Mouse (Mus musculus): ENCODE measurements around the gene Cenpb.

Gene Cenpb

DNA sequence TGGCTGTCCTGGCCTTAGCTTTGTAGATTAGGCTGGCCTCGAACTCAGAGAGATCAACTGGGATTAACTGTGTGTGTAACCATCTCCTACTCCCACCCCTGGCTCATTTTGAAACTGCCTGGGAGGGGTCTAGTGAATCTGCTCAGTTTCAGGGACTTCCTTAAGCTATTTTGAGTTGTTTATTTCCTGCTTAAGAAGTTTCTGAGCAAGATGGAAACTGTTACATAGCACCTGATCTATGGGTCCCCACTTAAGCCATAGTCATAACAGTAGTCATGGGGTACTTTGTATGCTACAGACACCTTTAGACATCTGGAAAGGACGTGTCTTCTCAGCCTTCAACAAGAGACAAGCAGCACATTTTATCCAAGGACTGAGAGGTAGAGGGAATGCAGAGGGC is 20.8 kb upstream of the Cenpb start:
- CTCF ChIA-PET: no interaction called here

DNA sequence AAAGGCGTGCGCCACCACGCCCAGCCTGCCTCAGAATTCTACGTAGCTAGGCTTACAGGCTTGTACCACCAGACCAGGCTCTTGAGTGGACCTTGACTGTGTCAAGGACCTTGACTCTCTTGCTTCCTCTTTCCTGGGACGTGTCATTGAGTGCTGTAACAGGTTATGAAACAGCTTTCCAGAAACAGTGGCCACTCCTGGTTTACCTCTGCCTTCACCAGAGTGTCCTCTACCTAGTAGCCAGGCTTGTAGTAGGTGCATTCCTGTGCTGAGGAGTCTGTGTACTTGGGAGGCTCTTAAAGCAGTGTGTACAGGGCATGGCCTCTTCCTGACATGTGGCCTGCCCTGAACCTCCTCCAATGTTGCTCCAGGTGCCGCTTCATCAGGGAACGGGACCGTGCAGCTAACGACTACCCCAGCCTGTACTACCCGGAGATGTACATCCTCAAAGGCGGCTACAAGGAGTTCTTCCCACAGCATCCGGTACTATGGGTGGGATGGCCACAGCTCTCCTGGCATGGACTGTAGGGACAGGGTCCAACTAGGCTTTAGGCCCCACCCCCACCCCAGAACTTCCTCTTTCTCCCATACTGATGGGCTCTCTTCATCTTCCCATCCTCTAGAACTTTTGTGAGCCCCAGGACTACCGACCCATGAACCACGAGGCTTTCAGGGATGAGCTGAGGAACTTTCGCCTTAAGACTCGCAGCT is 16.9 kb upstream of the Cenpb start:
- CTCF ChIA-PET: interaction anchor here (0.8 kb wide), 1 partner anchor 12 kb away, joined by 5 read pairs; no protein-coding TSS in a partner anchor

GRCm38 (mm10) chr2:131191005-131191390 is 11.1 kb upstream of the Cenpb start:
- CTCF ChIA-PET: no interaction called here

GRCm38 (mm10) chr2:131190344-131191004 is 10.6 kb upstream of the Cenpb start:
- CTCF ChIA-PET: no interaction called here

DNA sequence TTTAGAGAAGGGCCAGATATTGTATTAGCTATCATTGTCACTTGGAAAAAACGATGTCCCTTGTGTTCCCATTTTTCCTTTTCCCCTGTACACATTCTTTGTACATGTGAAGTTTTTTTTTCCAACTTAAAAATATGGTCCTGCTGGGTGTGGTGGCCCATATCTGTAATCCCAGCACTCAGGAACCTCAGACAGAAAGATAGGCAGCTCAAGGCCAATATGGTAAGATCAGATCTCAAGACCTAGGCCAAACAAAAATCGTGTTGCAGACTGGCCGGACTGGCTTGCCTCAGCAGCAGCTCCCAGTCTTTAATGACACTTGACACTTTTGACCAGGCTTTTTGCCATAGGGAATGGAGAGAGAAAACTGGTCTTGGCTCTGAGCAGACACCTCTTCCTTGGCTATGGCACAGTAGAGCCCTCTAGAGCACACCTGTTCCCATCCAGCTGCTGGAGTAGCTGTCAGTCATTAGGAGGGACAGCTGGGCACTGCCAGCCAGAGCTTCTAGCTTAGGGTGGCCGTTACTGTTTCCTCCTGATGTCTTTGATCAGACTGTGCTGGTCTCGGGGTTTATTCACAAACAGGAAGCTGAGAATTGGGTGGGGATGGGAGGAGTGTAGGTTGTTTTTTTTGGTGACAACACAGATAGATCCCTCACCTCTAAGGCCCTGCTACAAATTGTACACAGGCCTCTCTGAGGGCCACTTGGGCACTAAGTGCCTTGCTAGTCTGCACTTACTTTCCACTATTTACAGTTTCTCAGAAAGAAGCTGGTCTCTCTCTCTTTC is 9.8 kb upstream of the Cenpb start:
- CTCF ChIA-PET: no interaction called here

GRCm38 (mm10) chr2:131188311-131188710 is 8.4 kb upstream of the Cenpb start:
- CTCF ChIA-PET: no interaction called here

- CTCF ChIA-PET: no interaction called here
Observed at GRCm38 (mm10) chr2:131187602-131187922, 7.7 kb upstream of the Cenpb start.

DNA sequence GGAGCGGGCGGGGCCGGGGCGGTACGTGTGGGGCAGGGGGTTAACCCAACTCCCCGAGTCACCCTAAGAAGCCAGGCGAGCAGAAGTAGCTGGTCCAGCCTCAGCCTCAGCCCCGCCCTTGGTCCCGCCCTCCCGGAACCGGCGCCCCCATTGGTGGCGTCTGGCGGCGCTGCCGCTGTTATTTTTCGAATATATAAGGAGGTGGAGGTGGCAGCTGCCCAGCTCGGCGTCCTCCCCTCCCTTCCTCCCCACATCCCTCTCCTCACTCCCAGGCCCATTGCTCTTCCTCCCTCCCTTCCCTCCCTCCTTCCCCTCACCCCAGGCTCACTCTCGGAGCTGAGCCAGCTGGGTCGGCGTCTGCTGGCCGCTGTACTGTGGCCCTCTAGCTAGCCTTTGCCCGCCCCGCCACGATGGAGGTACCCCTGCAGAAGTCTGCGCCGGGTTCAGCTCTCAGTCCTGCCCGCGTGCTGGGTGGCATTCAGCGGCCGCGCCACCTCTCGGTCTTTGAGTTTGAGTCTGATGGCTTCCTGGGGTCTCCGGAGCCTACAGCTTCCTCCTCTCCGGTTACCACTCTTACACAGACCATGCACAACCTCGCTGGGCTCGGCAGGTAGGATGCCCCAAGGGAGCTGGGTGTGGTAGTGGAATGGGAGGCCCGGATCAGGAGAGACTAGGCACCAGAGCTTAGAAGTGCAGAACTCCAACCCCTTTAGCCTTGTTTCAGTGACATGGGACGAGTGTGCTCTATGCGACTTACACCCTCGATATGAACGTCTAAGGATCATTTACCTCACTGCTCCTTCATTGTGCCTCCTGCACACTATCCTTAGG is 7.1 kb upstream of the Cenpb start, which contains the start of the genes Cdc25b and Spef1:
Gene Cdc25b, plus strand, starts transcription at position 179 of the 831 bp plus-strand sequence.
Gene Spef1, minus strand, starts transcription at position 512 of the 831 bp plus-strand sequence.
- CTCF ChIA-PET: no interaction called here

GRCm38 (mm10) chr2:131186343-131186742 is 6.5 kb upstream of the Cenpb start:
- CTCF ChIA-PET: no interaction called here

DNA sequence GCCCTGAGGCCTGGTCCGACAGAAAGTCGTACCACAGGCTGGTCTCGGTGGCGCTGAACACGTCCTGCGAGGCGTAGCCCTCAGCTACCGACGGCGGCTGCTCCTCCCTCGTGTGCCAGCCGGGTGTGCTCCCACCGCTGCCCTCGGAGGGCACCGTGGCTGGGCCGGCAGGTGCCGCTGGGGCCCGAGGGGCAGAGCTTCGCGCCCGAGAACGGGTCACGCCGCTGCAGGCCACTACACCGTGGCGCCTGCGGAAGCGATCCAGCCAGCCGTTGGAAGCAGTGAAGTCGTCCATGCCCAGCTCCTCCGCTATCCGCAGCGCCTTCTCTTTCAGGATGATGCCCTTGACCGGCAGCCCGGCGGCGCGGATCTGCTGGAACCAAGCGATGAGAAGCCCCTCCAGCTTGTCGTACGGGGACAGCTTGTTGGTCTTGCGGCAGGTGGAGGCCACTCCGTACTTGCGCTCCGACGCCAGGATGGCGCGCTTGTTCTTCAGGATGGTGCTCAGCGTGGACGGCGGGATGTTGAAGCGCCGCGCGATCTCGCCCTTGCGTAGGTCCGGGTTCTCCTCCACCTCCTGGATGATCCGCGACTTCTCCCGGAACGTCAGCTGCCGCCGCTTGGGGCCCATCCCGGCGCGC is 501 bp downstream of the Cenpb start:
- CTCF ChIA-PET: no interaction called here

GRCm38 (mm10) chr2:131178828-131179245 is 1.0 kb downstream of the Cenpb start:
- CTCF ChIA-PET: no interaction called here

- CTCF ChIA-PET: no interaction called here
Observed at GRCm38 (mm10) chr2:131177932-131178331, 1.9 kb downstream of the Cenpb start.

DNA sequence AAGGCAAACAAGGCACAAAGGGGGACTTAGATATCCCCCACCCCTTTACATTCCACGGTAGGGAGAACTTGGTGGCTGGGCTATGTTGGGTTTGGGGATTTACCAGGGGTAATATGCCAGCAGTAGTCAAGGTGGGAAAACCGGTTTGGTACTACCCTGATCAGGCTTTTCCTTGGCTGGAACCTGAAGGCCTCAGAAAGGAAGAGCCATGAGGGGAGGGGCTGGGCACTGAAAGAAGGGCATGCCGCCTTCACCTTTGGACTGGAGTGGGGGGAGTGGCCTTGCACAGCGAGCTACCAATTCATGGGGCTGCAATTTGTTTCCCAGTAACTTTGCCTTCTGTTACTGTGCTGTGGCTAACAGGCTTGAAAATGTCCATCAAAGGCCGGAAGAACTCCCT is 3.4 kb downstream of the Cenpb start:
- CTCF ChIA-PET: interaction anchor here (0.7 kb wide), 1 partner anchor 49 kb away, joined by 4 read pairs; no protein-coding TSS in a partner anchor

- CTCF ChIA-PET: interaction anchor here (1.0 kb wide), 1 partner anchor 97 kb away, joined by 3 read pairs; no protein-coding TSS in a partner anchor
Observed at GRCm38 (mm10) chr2:131175945-131176309, 3.9 kb downstream of the Cenpb start.

- CTCF ChIA-PET: interaction anchor here (1.0 kb wide), 1 partner anchor 97 kb away, joined by 3 read pairs; no protein-coding TSS in a partner anchor
Observed at GRCm38 (mm10) chr2:131175286-131175944, 4.5 kb downstream of the Cenpb start.

GRCm38 (mm10) chr2:131174700-131175099 is 5.2 kb downstream of the Cenpb start:
- CTCF ChIA-PET: no interaction called here

- CTCF ChIA-PET: no interaction called here
Observed at GRCm38 (mm10) chr2:131172322-131172721, 7.5 kb downstream of the Cenpb start.

GRCm38 (mm10) chr2:131171401-131172104 is 8.3 kb downstream of the Cenpb start:
- CTCF ChIA-PET: no interaction called here

- CTCF ChIA-PET: no interaction called here
Observed at GRCm38 (mm10) chr2:131170936-131171335, 8.9 kb downstream of the Cenpb start.

DNA sequence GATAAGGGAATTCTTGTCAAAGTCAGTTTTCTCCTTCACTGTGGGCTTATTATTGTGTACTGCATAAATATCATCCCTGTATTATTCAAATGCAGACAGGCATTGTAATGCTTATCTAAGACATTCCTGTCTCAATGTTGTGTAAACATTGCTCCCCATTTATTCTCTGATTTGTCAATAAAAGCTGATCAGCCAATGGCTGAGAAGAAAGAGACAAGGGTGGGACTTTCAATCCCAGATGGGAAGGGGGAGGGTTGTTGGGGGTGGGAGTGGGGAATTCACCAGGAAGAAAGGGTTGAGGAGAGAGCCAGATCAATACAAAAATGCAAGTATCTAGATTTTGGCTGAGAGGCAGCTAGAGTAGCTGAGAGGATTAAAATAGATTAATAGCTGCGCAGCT is 11.0 kb downstream of the Cenpb start:
- CTCF ChIA-PET: no interaction called here

All from spleen, embryonic (tissue).